Mouse (Mus musculus) liver, embryonic 11.5 days (tissue): Measurements from ENCODE around the gene Eif2a. TPM values are rescaled to one million over a fixed set of nuclear protein-coding genes. Genes with fewer than 3 reads are reported as not detected.
"Not testable (repeated sequence)": the region's sequence is repeated elsewhere in the genome, so short reads cannot be mapped to it uniquely, and the experiment has no call there.

Experiments used
- ATAC-seq: fragments of 200-750 bp; cut with Nextera tagmentation; replicated peaks from 2 replicates; pipeline ENCODE4 v1.8.0; 2017; ENCODE audit warnings: moderate number of reproducible peaks, mild to moderate bottlenecking, moderate TSS enrichment, moderate library complexity; ENCODE audit not compliant: low FRiP score
- DNase-seq: peaks from one replicate; pipeline ENCODE4 v3.0.0-alpha.2; 2017; ENCODE audit warnings: low spot score
- H3K27ac ChIP-seq: fragments of 300-500 bp; sonication (generic); 2 replicates; pipeline ENCODE4 v1.5.1; 2014; ENCODE audit warnings: mild to moderate bottlenecking, low read depth, low read length, control low read depth
- H3K27me3 ChIP-seq: fragments of 300-500 bp; sonication (generic); replicated peaks from 2 replicates; pipeline ENCODE4 v1.6.1; 2014; ENCODE audit warnings: low read length, mixed read lengths; ENCODE audit not compliant: control insufficient read depth, insufficient read depth
- H3K36me3 ChIP-seq: fragments of 300-500 bp; sonication (generic); 2 replicates; pipeline ENCODE4 v1.6.1; 2014; ENCODE audit warnings: mild to moderate bottlenecking, low read length, moderate library complexity, mixed read lengths; ENCODE audit not compliant: control insufficient read depth, insufficient read depth
- H3K4me1 ChIP-seq: fragments of 300-500 bp; sonication (generic); replicated peaks from 2 replicates; pipeline ENCODE4 v1.6.1; 2014; ENCODE audit warnings: low read length, mixed read lengths; ENCODE audit not compliant: control insufficient read depth, insufficient read depth
- H3K4me2 ChIP-seq: fragments of 300-500 bp; sonication (generic); 2 replicates; pipeline ENCODE4 v1.6.1; 2014; ENCODE audit warnings: mild to moderate bottlenecking, control low read depth, moderate library complexity
- H3K4me3 ChIP-seq: fragments of 300-500 bp; sonication (generic); 2 replicates; pipeline ENCODE4 v1.5.1; 2014; ENCODE audit warnings: low read depth, low read length, control low read depth
- H3K9ac ChIP-seq: fragments of 300-500 bp; sonication (generic); 2 replicates; pipeline ENCODE4 v1.6.1; 2014; ENCODE audit warnings: low read depth, low read length, control low read depth
- H3K9me3 ChIP-seq: fragments of 300-500 bp; sonication (generic); 2 replicates; pipeline ENCODE4 v1.6.1; 2016; ENCODE audit warnings: low read length, inconsistent platforms, mixed read lengths; ENCODE audit not compliant: control insufficient read depth
- WGBS: fragments of 180-500 bp; shearing (Covaris S2); extraction: QIAGEN DNeasy Blood & Tissue Kit; methylation state at CpG from one replicate; pipeline ENCODE4 v1.1.7; 2014; 5-methylcytosine and 5-hydroxymethylcytosine counted together
- polyA plus RNA-seq: library from polyadenylated mRNA; unstranded; fragments of >200 nt; fragmentation: Nextera tagmentation; extraction: Ambion mirVana; gene quantifications from 2 replicates; pipeline ENCODE4 v1.2.1, GENCODE M21; 2014

Gene Eif2a
- polyA plus RNA-seq, 1 experiment from 2014 or later, result 66.1 TPM

DNA sequence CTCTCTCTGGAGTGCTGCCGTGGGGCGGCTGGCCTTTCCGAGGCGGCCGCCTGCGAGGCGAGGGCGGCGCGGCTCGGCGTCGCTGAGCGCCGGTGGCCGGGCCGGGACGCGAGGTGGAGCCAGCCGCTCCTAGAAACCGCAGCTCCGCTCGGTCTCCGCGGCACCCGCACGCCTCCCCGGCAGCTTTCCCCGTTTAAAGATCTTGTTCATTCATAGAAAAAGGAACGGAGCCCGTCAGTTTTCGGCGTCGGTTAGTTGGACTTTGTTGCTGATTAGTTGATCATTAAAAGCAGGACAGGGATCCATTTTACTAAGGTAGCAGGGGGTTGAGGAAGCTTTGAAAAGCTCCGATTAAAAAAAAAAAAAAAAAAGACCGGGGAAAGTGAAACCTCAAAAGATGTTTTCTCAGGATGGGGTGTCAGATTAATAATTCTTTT, 51.5 kb downstream of the Eif2a start:
- no peaks in the 10 kb centered on the region for H3K27me3 ChIP-seq
- ATAC-seq, result peak; percentile 73
- H3K4me2 ChIP-seq, result peak overlapping the region; percentile 80
- no peaks in the 10 kb centered on the region for H3K9me3 ChIP-seq
- H3K4me3 ChIP-seq, result peak overlapping the region; percentile 95
- WGBS, result under 1% methylated on average over 36 of the region's 36 CpGs
- H3K36me3 ChIP-seq, result peaks cover 13% of the 10 kb centered on the region
- peak overlapping the region; percentile 99 for H3K9ac ChIP-seq
- H3K27ac ChIP-seq, result peak overlapping the region; percentile 99
- H3K4me1 ChIP-seq, result peaks cover 10% of the 10 kb centered on the region
- DNase-seq, result peak; percentile 78

DNA sequence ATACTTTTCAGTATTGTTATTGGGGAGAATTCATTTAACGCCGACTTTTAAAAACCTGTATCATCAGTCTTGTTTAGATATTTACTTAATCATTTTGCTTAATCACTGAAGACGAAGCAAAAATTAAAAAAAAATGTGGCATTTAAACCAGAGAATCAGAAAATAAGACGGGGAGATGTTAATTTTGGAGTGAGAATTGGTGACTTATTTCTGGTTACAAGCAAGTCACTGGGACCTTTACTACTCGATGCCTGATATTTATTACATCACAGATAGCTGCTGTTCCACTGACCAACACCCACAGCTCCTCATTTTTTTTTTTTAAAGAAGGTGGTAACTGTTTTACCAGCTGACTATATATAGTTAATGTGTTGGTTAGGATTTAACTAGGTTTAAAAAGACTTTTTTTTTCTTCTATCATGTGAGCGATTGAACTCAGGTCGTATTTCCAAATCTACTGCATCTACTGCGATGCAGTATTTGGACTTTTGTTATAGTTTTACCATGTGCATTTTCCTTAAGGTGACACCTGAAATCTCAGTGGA, 52.0 kb downstream of the Eif2a start:
- H3K9ac ChIP-seq, result peak overlapping the region; percentile 99
- DNase-seq (no peak), ATAC-seq (no peak)
- H3K4me1 ChIP-seq, result peaks cover 15% of the 10 kb centered on the region
- H3K27ac ChIP-seq, result peak overlapping the region; percentile 99
- WGBS, result 23% methylated on average over 8 of the region's 8 CpGs
- H3K36me3 ChIP-seq, result peaks cover 13% of the 10 kb centered on the region
- peak overlapping the region; percentile 95 for H3K4me3 ChIP-seq
- no peaks in the 10 kb centered on the region for H3K27me3 ChIP-seq
- H3K9me3 ChIP-seq, result no peaks in the 10 kb centered on the region
- peak overlapping the region; percentile 80 for H3K4me2 ChIP-seq

DNA sequence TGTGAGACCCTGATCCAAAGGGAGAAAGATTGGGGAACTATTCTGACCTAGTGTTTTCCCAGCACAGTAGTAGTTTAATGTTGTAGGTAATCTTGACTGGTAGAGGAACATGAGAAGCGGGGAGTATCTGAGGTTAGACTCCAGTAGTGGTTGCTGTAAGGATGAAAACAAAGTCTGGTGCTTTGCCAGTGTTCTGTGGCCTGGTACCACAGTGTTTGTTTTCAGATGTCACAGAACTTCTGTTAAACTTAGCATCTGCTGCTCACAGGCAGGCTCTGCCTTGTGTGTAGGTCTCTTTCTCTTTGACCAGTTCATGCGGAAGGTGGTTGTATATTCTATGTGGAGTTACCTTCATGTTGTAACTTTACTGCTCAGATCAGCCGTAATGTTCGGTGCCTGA, 55.9 kb downstream of the Eif2a start:
- 83% methylated on average over 4 of the region's 4 CpGs for WGBS
- Histone ChIP-seq H3K4me3 (no peak overlapping the region), H3K27ac (no peak overlapping the region), H3K4me1 (peaks cover 21% of the 10 kb centered on the region), H3K36me3 (peaks cover 17% of the 10 kb centered on the region), H3K9ac (no peak overlapping the region), H3K4me2 (no peak overlapping the region), H3K27me3 (no peaks in the 10 kb centered on the region), H3K9me3 (no peaks in the 10 kb centered on the region)
- ATAC-seq, result no peak
- DNase-seq, result no peak

DNA sequence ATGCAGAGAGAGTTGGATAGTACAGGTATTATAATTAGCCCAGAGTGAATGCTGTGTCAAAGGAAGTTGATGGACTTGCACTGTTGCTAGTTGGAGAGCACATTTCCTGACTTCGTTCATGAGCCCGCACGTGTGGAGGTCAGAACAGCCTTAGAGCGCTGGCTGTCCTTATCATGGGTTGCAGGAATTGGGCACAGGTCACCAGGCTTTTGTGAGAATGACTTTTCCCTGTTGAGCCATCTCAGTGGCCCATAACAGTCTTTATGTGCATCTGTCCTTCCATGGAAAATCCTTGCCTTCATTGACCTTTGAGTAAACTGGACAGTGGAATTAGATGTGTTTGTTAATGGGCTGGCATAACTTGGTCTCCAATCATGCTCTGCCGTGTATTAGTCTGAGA, 56.7 kb downstream of the Eif2a start:
- 0 out of 2 replicates have a peak, but pooled peaks have one; percentile 62 for ATAC-seq
- 47% methylated on average over 5 of the region's 5 CpGs for WGBS

DNA sequence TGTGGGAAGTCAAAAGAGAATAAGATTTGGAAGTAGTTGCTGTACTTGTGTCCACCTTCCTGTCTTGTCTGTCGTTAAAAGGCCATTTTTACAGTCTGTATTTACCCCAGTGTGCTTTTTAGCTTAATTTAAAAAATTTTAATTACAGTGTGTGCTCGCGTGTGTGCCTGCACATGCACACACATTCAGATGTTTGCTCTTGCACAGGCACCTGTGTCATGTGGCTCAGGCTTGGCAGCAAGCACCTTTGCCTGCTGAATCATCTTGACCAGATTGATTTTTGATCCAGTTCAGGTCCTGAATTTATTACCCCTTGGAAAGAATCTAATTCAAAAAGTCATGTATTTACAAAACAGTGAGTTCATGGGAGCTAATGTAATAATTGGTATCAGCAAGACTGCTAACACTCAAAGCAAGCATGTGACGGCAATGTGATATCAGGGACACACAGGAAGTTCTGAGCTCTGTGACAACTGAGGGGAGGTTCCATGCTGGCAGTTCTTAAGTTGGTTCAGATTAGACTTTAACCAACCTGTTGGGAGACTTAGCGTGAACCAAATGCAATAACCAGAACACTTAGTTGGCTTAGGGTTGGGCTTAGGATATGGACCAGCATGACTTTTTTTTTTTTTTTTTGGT, 57.3 kb downstream of the Eif2a start:
- peaks cover 21% of the 10 kb centered on the region for H3K36me3 ChIP-seq
- DNase-seq (no peak), ATAC-seq (peak; percentile 80)
- H3K9ac ChIP-seq, result no peak overlapping the region
- H3K4me1 ChIP-seq, result peaks cover 18% of the 10 kb centered on the region
- peak overlapping the region; percentile 13; the same call in 1 of the 2 replicates for H3K4me2 ChIP-seq
- WGBS, result 73% methylated on average over 5 of the region's 5 CpGs
- H3K27ac ChIP-seq, result no peak overlapping the region
- no peaks in the 10 kb centered on the region for H3K9me3 ChIP-seq
- H3K27me3 ChIP-seq, result no peaks in the 10 kb centered on the region
- H3K4me3 ChIP-seq, result no peak overlapping the region

More for the DNA sequence above, 56.7 kb downstream of the Eif2a start:
- H3K9me3 ChIP-seq, result no peaks in the 10 kb centered on the region
- H3K9ac ChIP-seq, result no peak overlapping the region
- no peak for DNase-seq
- peaks cover 21% of the 10 kb centered on the region for H3K4me1 ChIP-seq
- no peak overlapping the region for H3K4me3 ChIP-seq
- peaks cover 17% of the 10 kb centered on the region for H3K36me3 ChIP-seq
- peak overlapping the region; percentile 13; the same call in 1 of the 2 replicates for H3K4me2 ChIP-seq
- H3K27me3 ChIP-seq, result no peaks in the 10 kb centered on the region
- no peak overlapping the region for H3K27ac ChIP-seq

DNA sequence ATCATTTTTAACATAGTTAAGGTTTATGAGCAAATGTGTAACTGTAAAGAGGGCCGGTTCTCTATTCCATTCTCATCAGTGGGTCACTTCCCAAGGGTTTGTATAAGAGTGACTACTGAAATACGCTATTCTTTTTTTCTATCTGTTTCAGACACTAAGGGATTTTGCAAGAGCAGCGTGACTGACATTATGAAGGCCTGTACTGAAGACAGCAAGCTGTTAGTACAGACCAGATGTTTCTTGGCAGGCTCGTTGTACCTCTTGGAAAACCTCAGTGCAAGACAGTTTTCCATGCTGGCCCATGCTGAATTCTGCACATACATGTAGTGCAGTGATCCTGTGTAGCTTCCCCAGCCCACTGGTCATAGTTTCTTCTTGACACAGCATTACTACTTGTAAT, 64.9 kb downstream of the Eif2a start:
- H3K27me3 ChIP-seq, H3K27ac ChIP-seq, H3K4me3 ChIP-seq, H3K4me1 ChIP-seq, H3K9me3 ChIP-seq, ATAC-seq, H3K9ac ChIP-seq, DNase-seq, H3K4me2 ChIP-seq: not testable (repeated sequence)
- 93% methylated on average over 4 of the region's 4 CpGs for WGBS
- peaks cover 19% of the 10 kb centered on the region; the same call in 1 of the 2 replicates for H3K36me3 ChIP-seq

DNA sequence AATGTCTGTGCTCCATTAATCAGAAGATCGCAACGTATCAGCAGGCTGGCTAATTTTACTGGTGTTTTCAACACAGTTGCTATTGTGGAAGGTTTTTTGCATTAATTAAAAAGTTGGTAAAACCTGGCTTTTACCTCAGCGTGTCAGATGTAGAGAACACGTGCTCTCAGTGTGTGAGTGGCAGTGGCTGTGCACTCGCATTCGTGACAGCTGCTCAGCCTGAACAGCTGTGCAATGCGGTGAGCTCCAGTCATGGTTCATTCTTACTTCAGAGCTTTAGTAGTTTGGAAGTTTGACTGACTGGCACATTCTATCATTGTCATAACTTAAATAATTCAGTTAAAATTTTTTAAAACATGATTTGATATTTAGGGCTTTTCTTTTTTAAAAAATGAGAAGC, 67.0 kb downstream of the Eif2a start:
- H3K4me1 ChIP-seq, H3K9me3 ChIP-seq, H3K4me3 ChIP-seq, H3K4me2 ChIP-seq, DNase-seq, H3K27ac ChIP-seq, ATAC-seq, H3K27me3 ChIP-seq, H3K9ac ChIP-seq: not testable (repeated sequence)
- peaks cover 13% of the 10 kb centered on the region; the same call in 1 of the 2 replicates for H3K36me3 ChIP-seq
- WGBS, result 95% methylated on average over 7 of the region's 7 CpGs

DNA sequence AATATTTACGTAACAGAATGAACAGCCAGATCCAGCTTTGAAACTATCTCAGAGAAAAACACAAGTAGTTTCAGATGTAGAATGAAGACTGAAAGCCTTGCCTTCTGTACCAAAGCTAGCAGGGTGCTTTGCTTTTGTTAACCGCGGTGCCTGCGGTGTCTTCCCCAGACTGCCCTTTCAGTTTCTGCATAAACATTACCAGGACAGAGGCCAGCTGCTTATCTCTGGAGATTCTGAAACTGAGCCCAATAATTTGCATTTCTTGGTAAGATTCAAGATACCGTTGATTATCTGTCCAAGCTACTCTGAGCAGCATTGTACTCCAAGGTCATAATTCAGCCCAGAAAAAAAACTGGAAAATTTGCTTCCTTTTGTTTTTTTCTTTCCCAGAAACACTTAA, 68.0 kb downstream of the Eif2a start:
- WGBS, result 79% methylated on average over 5 of the region's 5 CpGs
- Histone ChIP-seq H3K4me2 (no peak overlapping the region), H3K9me3 (no peaks in the 10 kb centered on the region), H3K9ac (no peak overlapping the region), H3K4me1 (no peaks in the 10 kb centered on the region), H3K27me3 (no peaks in the 10 kb centered on the region), H3K36me3 (peaks cover 11% of the 10 kb centered on the region; the same call in 1 of the 2 replicates), H3K4me3 (no peak overlapping the region), H3K27ac (no peak overlapping the region)
- ATAC-seq (no peak), DNase-seq (no peak)
